8 mouse cellular contexts compared by ENCODE assay signal in the genomic region with DNA sequence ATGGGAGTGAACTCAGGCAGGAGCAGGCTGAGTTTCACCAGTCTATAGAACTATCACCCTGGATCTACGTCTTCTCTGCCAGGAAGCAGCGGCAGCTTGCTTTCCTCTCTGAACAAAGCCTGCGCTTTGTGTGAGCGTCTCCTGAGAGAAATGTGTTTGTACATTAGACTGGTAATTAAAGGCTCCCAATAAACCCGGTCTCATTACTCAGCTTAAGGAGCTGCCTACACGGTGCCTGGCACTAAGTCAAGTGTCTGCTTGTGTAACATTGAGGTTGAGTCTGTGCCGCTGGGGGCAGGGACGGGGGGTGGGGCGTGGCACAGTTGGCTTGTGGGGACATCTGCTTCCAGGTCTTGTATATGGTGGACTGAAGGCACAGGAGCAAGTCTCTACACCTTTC.
DNase-seq lines count a peak whose midpoint lies in the region; ATAC-seq lines count a peak whose summit lies in the region.

No protein-coding gene starts in this region.

- H3K4me2 ChIP-seq in neural tube, embryonic 13.5 days, result peak overlapping the region; percentile 29
- no peak overlapping the region for H3K4me2 ChIP-seq in liver, embryonic 12.5 days

- H3K9ac ChIP-seq in neural tube, embryonic 13.5 days, result 0 out of 2 replicates have a peak overlapping the region, but pooled peaks have one; percentile 27
- no peak overlapping the region for H3K9ac ChIP-seq in liver, embryonic 12.5 days

- no peak overlapping the region for H3K4me3 ChIP-seq in neural tube, embryonic 13.5 days
- H3K4me3 ChIP-seq in liver, embryonic 12.5 days, result no peak overlapping the region

- H3K9me3 ChIP-seq in neural tube, embryonic 13.5 days, result no peaks in the 10 kb centered on the region
- H3K9me3 ChIP-seq in liver, embryonic 12.5 days (replicated peaks), result no peaks in the 10 kb centered on the region

- H3K27ac ChIP-seq in neural tube, embryonic 13.5 days (replicated peaks), result peak overlapping the region; percentile 71
- H3K27ac ChIP-seq in liver, embryonic 12.5 days, result no peak overlapping the region

- H3K27me3 ChIP-seq in neural tube, embryonic 13.5 days, result peaks cover 16% of the 10 kb centered on the region
- peaks cover 82% of the 10 kb centered on the region for H3K27me3 ChIP-seq in liver, embryonic 12.5 days (replicated peaks)

- peaks cover 14% of the 10 kb centered on the region for H3K4me1 ChIP-seq in neural tube, embryonic 13.5 days (replicated peaks)
- no peaks in the 10 kb centered on the region for H3K4me1 ChIP-seq in liver, embryonic 12.5 days

- H3K36me3 ChIP-seq in neural tube, embryonic 13.5 days, result no peaks in the 10 kb centered on the region
- H3K36me3 ChIP-seq in liver, embryonic 12.5 days, result no peaks in the 10 kb centered on the region

- peak; percentile 88 for ATAC-seq in neural tube, embryonic 13.5 days (ENCODE audit: low read depth)
- no peak for ATAC-seq in liver, embryonic 12.5 days

- DNase-seq in cerebellum, adult 8-10 months, result peak; percentile 11
- DNase-seq in cerebellum, adult 11-12 months, result no peak
- peak; percentile 14 for DNase-seq in urinary bladder, postnatal 25 days (ENCODE audit: low spot score)
- no peak for DNase-seq in urinary bladder, postnatal 10 days (ENCODE audit: low spot score)
- DNase-seq in layer of hippocampus, postnatal 10 days (ENCODE audit: low spot score in 2 of 2), result peak; percentile 16 to 25
- no peak for DNase-seq in B cell, adult 2 months

- WGBS in neural tube, embryonic 13.5 days, result 33% methylated on average over 9 of the region's 9 CpGs
- 70% methylated on average over 9 of the region's 9 CpGs for WGBS in liver, embryonic 12.5 days (ENCODE audit: insufficient replicate concordance)

Comparison
In these comparisons a context has a peak if more than half of its experiments do, and no peak if none do; other contexts are left out.
1. DNase-seq: peak in cerebellum, adult 8-10 months (single experiment), urinary bladder, postnatal 25 days (single experiment) and layer of hippocampus, postnatal 10 days (2 of 2); none in cerebellum, adult 11-12 months (single experiment), urinary bladder, postnatal 10 days (single experiment) and B cell, adult 2 months (0 of 2).